8 mouse cellular contexts compared by ENCODE assay signal in genomic region chr7:111029046-111029553, GRCm38 (mm10). TPM values are rescaled to one million over a fixed set of nuclear protein-coding genes. Genes with fewer than 3 reads are reported as not detected.
DNase-seq lines count a peak whose midpoint lies in the region; ATAC-seq and TF ChIP-seq lines count a peak whose summit lies in the region.

No protein-coding gene starts in this region.

- H3K4me1 ChIP-seq in heart, postnatal 0 days (ENCODE audit: control insufficient read depth, insufficient read depth) = peaks cover 9% of the 10 kb centered on the region
- H3K4me1 ChIP-seq in bone marrow, adult 2 months (ENCODE audit: control insufficient read depth, insufficient read depth, low read length) = no peaks in the 10 kb centered on the region; the same call in 1 of the 2 replicates
- H3K4me1 ChIP-seq in hindbrain, embryonic 13.5 days (replicated peaks) = peaks cover 21% of the 10 kb centered on the region

- no peaks in the 10 kb centered on the region for H3K27me3 ChIP-seq in heart, postnatal 0 days (ENCODE audit: control insufficient read depth, insufficient read depth, low read length)
- H3K27me3 ChIP-seq in hindbrain, embryonic 13.5 days = no peaks in the 10 kb centered on the region

- peak overlapping the region; percentile 86 for H3K27ac ChIP-seq in heart, postnatal 0 days (ENCODE audit: low read depth)
- peak overlapping the region; percentile 90 for H3K27ac ChIP-seq in bone marrow, adult 2 months (ENCODE audit: control insufficient read depth, insufficient read depth, low read depth, low read length, poor library complexity)
- peak overlapping the region; percentile 96 for H3K27ac ChIP-seq in hindbrain, embryonic 13.5 days
- peak overlapping the region; percentile 85 for H3K27ac ChIP-seq in macrophage

- ATAC-seq in heart, postnatal 0 days (ENCODE audit: insufficient read depth, low read depth) = peak; percentile 9; the same call in 1 of the 2 replicates
- peak; percentile 64 for ATAC-seq in hindbrain, embryonic 13.5 days (ENCODE audit: low FRiP score)

- TF ChIP-seq POLR2A in bone marrow, adult 2 months (IDR thresholded peaks at IDR 0.05; ENCODE audit: borderline replicate concordance, control insufficient read depth, low read depth, low read length) = no peak

- peaks cover 15% of the 10 kb centered on the region; the same call in 1 of the 2 replicates for H3K79me2 ChIP-seq in macrophage (ENCODE audit: inconsistent target)

- H3K9ac ChIP-seq in heart, postnatal 0 days (replicated peaks; ENCODE audit: low read depth, low read length) = peak overlapping the region; percentile 64
- H3K9ac ChIP-seq in hindbrain, embryonic 13.5 days = peak overlapping the region; percentile 88

- no peak for DNase-seq in heart, postnatal 0 days (ENCODE audit: low spot score)
- DNase-seq in heart, postnatal 36 days = no peak
- no peak for DNase-seq in spleen, postnatal 4 days (ENCODE audit: low spot score in 2 of 2)
- no peak for DNase-seq in frontal cortex, adult 2 months (ENCODE audit: extremely low spot score in 1 of 2, low spot score in 1 of 2)
- DNase-seq in embryo, embryonic 9.5 days (ENCODE audit: extremely low spot score) = no peak

- under 1% methylated on average over 29 of the region's 29 CpGs for WGBS in heart, postnatal 0 days
- under 1% methylated on average over 29 of the region's 29 CpGs for WGBS in bone marrow, adult 2 months
- under 1% methylated on average over 29 of the region's 29 CpGs for WGBS in hindbrain, embryonic 13.5 days
- WGBS in macrophage (ENCODE audit: missing documents) = under 1% methylated on average over 27 of the region's 29 CpGs

- H3K36me3 ChIP-seq in heart, postnatal 0 days (replicated peaks; ENCODE audit: control insufficient read depth, insufficient read depth, low read length) = peaks cover 22% of the 10 kb centered on the region
- H3K36me3 ChIP-seq in hindbrain, embryonic 13.5 days = peaks cover 26% of the 10 kb centered on the region
- 0 out of 2 replicates have a peak, but pooled peaks cover 6% of the 10 kb centered on the region for H3K36me3 ChIP-seq in macrophage (ENCODE audit: inconsistent target)

- peak overlapping the region; percentile 80 for H3K4me2 ChIP-seq in heart, postnatal 0 days (ENCODE audit: low read depth, low read length)
- H3K4me2 ChIP-seq in hindbrain, embryonic 13.5 days = peak overlapping the region; percentile 66

- no peak for TF ChIP-seq CTCF in heart, postnatal 0 days (IDR thresholded peaks at IDR 0.05; ENCODE audit: low read depth)
- no peak for TF ChIP-seq CTCF in bone marrow, adult 2 months (IDR thresholded peaks at IDR 0.05; ENCODE audit: control insufficient read depth, insufficient read depth, low read length)

- TF ChIP-seq EP300 in heart, postnatal 0 days (IDR thresholded peaks at IDR 0.05; ENCODE audit: low read depth) = no peak

- peak overlapping the region; percentile 82 for H3K4me3 ChIP-seq in heart, postnatal 0 days (ENCODE audit: low read depth, low read length)
- peak overlapping the region; percentile 80 for H3K4me3 ChIP-seq in bone marrow, adult 2 months (replicated peaks; ENCODE audit: control insufficient read depth, low read depth, low read length)
- peak overlapping the region; percentile 79 for H3K4me3 ChIP-seq in hindbrain, embryonic 13.5 days
- peak overlapping the region; percentile 97 for H3K4me3 ChIP-seq in macrophage (ENCODE audit: inconsistent target)

- H3K9me3 ChIP-seq in heart, postnatal 0 days (replicated peaks; ENCODE audit: control insufficient read depth, low read length) = no peaks in the 10 kb centered on the region
- H3K9me3 ChIP-seq in hindbrain, embryonic 13.5 days = no peaks in the 10 kb centered on the region

- intact Hi-C loops in heart, postnatal 36 days (cut with DNase I) = no loop called here

RNA-seq across cellular contexts. Expression of gene Ctr9, which starts 0.3 kb away (rescaled TPM):
- 11.6 and 17.0 TPM in 2 replicates for total RNA-seq in heart, postnatal 0 days (2014; rRNA removed; ENCODE audit: low replicate concordance)
- 26.2 and 30.4 TPM in 2 replicates for polyA plus RNA-seq in heart, postnatal 0 days (2015; fragmentation: Nextera tagmentation; extraction: Ambion mirVana)
- 10 to 100 TPM; 17.1 to 18.9 TPM for total RNA-seq in heart, postnatal 36 days (2021)
- 12.1 and 21.2 TPM in 2 replicates for polyA plus RNA-seq in bone marrow, adult 2 months (2011; ENCODE audit: insufficient read depth, insufficient read length, low replicate concordance, missing spikeins)
- polyA plus RNA-seq in hindbrain, embryonic 13.5 days (2015; fragmentation: Nextera tagmentation; extraction: Ambion mirVana) = 94.3 and 96.9 TPM in 2 replicates
- total RNA-seq in macrophage (2018; cell fraction: chromatin; rRNA removed) = 10 to 100 TPM; 20.4 to 64.6 (median 39.5) TPM
- 10 to 100 TPM; 12.0 to 23.0 (median 17.5) TPM for total RNA-seq in macrophage (2018; cell fraction: cytosol; rRNA removed)
- 10 to 100 TPM; 15.7 to 44.2 (median 23.5) TPM for total RNA-seq in macrophage (2018; cell fraction: nucleus; rRNA removed)
- polyA plus RNA-seq in macrophage (2018) = 18.6 to 33.3 TPM (median 23.4 TPM) in 3 replicates
- 30.4 and 35.5 TPM in 2 replicates for polyA plus RNA-seq in frontal cortex, adult 2 months (2012; rRNA removed)

RNA-seq across cellular contexts. Expression of gene Mrvi1, which starts 46.8 kb away (rescaled TPM):
- 6.5 and 7.6 TPM in 2 replicates for total RNA-seq in heart, postnatal 0 days (2014; rRNA removed; ENCODE audit: low replicate concordance)
- 3.1 and 3.5 TPM in 2 replicates for polyA plus RNA-seq in heart, postnatal 0 days (2015; fragmentation: Nextera tagmentation; extraction: Ambion mirVana)
- total RNA-seq in heart, postnatal 36 days (2021) = 10 to 100 TPM; 13.4 to 15.8 TPM
- polyA plus RNA-seq in bone marrow, adult 2 months (2011; ENCODE audit: insufficient read depth, insufficient read length, low replicate concordance, missing spikeins) = 10.7 and 59.3 TPM in 2 replicates
- 0.79 and 0.89 TPM in 2 replicates for polyA plus RNA-seq in hindbrain, embryonic 13.5 days (2015; fragmentation: Nextera tagmentation; extraction: Ambion mirVana)
- 1 to 10 TPM in 1 of 26 experiments, under 1 TPM in 10, not detected in 15; 0.11 to 2.0 (median 0.21) TPM for total RNA-seq in macrophage (2018; cell fraction: chromatin; rRNA removed)
- total RNA-seq in macrophage (2018; cell fraction: cytosol; rRNA removed) = under 1 TPM in 25 of 26 experiments, not detected in 1; under 0.01 to 0.47 (median 0.05) TPM
- total RNA-seq in macrophage (2018; cell fraction: nucleus; rRNA removed) = under 1 TPM in 9 of 26 experiments, not detected in 17; 0.10 to 0.72 (median 0.14) TPM
- polyA plus RNA-seq in macrophage (2018) = 0.04 to 0.43 TPM (median 0.12 TPM) in 3 replicates
- 1.8 and 2.0 TPM in 2 replicates for polyA plus RNA-seq in frontal cortex, adult 2 months (2012; rRNA removed)

RNA-seq across cellular contexts. Expression of gene Eif4g2, which starts 53.7 kb away (rescaled TPM):
- total RNA-seq in heart, postnatal 0 days (2014; rRNA removed; ENCODE audit: low replicate concordance) = 211 and 470 TPM in 2 replicates
- 393 and 422 TPM in 2 replicates for polyA plus RNA-seq in heart, postnatal 0 days (2015; fragmentation: Nextera tagmentation; extraction: Ambion mirVana)
- 1,000 to 10,000 TPM; 1,008 to 1,028 TPM for total RNA-seq in heart, postnatal 36 days (2021)
- polyA plus RNA-seq in bone marrow, adult 2 months (2011; ENCODE audit: insufficient read depth, insufficient read length, low replicate concordance, missing spikeins) = 184 and 239 TPM in 2 replicates
- polyA plus RNA-seq in hindbrain, embryonic 13.5 days (2015; fragmentation: Nextera tagmentation; extraction: Ambion mirVana) = 1,147 and 1,168 TPM in 2 replicates
- 1,000 to 10,000 TPM in 7 of 26 experiments, 100 to 1,000 TPM in 19; 537 to 1,562 (median 775) TPM for total RNA-seq in macrophage (2018; cell fraction: chromatin; rRNA removed)
- total RNA-seq in macrophage (2018; cell fraction: cytosol; rRNA removed) = 100 to 1,000 TPM; 370 to 672 (median 491) TPM
- total RNA-seq in macrophage (2018; cell fraction: nucleus; rRNA removed) = 100 to 1,000 TPM; 455 to 968 (median 653) TPM
- polyA plus RNA-seq in macrophage (2018) = 339 to 673 TPM (median 528 TPM) in 3 replicates
- polyA plus RNA-seq in frontal cortex, adult 2 months (2012; rRNA removed) = 272 and 330 TPM in 2 replicates
